Mouse (Mus musculus) kidney, postnatal 0 days (tissue): ENCODE results near the gene Prrg3. TPM values are rescaled to one million over a fixed set of nuclear protein-coding genes. Genes with fewer than 3 reads are reported as not detected.
"Not testable (repeated sequence)": the region's sequence is repeated elsewhere in the genome, so short reads cannot be mapped to it uniquely, and the experiment has no call there.

ENCODE experiments used
- ATAC-seq: fragments of 200-750 bp; cut with Nextera tagmentation; replicated peaks from 2 replicates; pipeline ENCODE4 v1.8.0; 2017; ENCODE audit warnings: low read depth, moderate number of reproducible peaks, moderate TSS enrichment, moderate library complexity; ENCODE audit not compliant: low FRiP score
- DNase-seq: peaks from one replicate; pipeline ENCODE4 v3.0.0-alpha.2; 2016; ENCODE audit warnings: low spot score
- H3K27ac ChIP-seq: fragments of 300-500 bp; sonication (generic); 2 replicates; pipeline ENCODE4 v1.5.1; 2014; ENCODE audit warnings: mild to moderate bottlenecking
- H3K27me3 ChIP-seq: fragments of 300-500 bp; sonication (generic); 2 replicates; pipeline ENCODE4 v1.6.1; 2014; ENCODE audit warnings: low read length, mixed read lengths; ENCODE audit not compliant: insufficient read depth
- H3K36me3 ChIP-seq: fragments of 300-500 bp; sonication (generic); 2 replicates; pipeline ENCODE4 v1.6.1; 2014; ENCODE audit warnings: low read length, mixed read lengths; ENCODE audit not compliant: insufficient read depth
- H3K4me1 ChIP-seq: fragments of 300-500 bp; sonication (generic); replicated peaks from 2 replicates; pipeline ENCODE4 v1.6.1; 2014; ENCODE audit warnings: antibody characterized with exemption, low read length, mixed read lengths; ENCODE audit not compliant: insufficient read depth
- H3K4me2 ChIP-seq: fragments of 300-500 bp; sonication (generic); 2 replicates; pipeline ENCODE4 v1.6.1; 2014; ENCODE audit warnings: mild to moderate bottlenecking, low read length, moderate library complexity, mixed read lengths
- H3K4me3 ChIP-seq: fragments of 300-500 bp; sonication (generic); replicated peaks from 2 replicates; pipeline ENCODE4 v1.5.1; 2014; ENCODE audit warnings: low read depth, low read length
- H3K9ac ChIP-seq: fragments of 300-500 bp; sonication (generic); 2 replicates; pipeline ENCODE4 v1.6.1; 2014; ENCODE audit warnings: low read depth, low read length
- H3K9me3 ChIP-seq: fragments of 300-500 bp; sonication (generic); replicated peaks from 2 replicates; pipeline ENCODE4 v1.6.1; 2016; ENCODE audit warnings: low read length, inconsistent platforms, mixed read lengths
- CTCF ChIP-seq: IDR thresholded peaks from 2 replicates; pipeline ENCODE4 v1.5.1; 2016; ENCODE audit warnings: antibody characterized with exemption, low read depth, mild to moderate bottlenecking, moderate library complexity
- WGBS: fragments of 180-500 bp; shearing (Covaris S2); extraction: QIAGEN DNeasy Blood & Tissue Kit; methylation state at CpG from one replicate; pipeline ENCODE4 v1.1.7; 2014; 5-methylcytosine and 5-hydroxymethylcytosine counted together
- polyA plus RNA-seq: library from polyadenylated mRNA; unstranded; fragments of >200 nt; fragmentation: Nextera tagmentation; extraction: Ambion mirVana; gene quantifications from 2 replicates; pipeline ENCODE4 v1.2.1, GENCODE M21; 2015

Prrg3 gene
- polyA plus RNA-seq, 1 experiment from 2014 or later = 4.4 TPM

DNA sequence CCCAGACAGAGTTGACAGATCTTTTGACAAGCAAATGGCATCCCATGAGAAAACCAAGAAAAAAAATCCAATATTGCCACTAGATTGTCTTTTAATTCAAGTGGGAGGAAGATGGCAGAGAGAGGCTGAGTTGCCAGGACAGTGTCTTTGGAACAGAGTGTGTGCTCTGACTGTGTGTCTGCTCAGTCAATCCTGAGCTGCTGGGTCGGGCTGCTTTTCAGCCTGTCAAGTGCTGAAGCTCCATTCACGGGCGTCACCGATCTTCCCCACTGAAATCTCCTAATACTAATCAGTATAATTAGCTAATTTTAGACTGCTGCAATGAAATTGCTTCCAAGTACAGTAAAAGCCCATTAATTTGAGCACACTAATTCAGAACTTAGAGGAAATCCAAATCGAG is 8.9 kb downstream of the Prrg3 start:
- WGBS = 77% methylated on average over 5 of the region's 5 CpGs
- no peak for DNase-seq
- ATAC-seq = no peak

GRCm38 (mm10) chrX:71972686-71973085 is 10.3 kb downstream of the Prrg3 start, which contains the start of gene Fate1:
Fate1 (plus strand) TSS chrX:71972986.
- no peak for TF ChIP-seq CTCF

More for the DNA sequence above, 8.9 kb downstream of the Prrg3 start:
- Histone ChIP-seq H3K9me3 (no peaks in the 10 kb centered on the region), H3K27me3 (no peaks in the 10 kb centered on the region), H3K9ac (no peak overlapping the region), H3K36me3 (no peaks in the 10 kb centered on the region), H3K27ac (no peak overlapping the region), H3K4me3 (no peak overlapping the region), H3K4me1 (no peaks in the 10 kb centered on the region), H3K4me2 (no peak overlapping the region)
- no peak for TF ChIP-seq CTCF

DNA sequence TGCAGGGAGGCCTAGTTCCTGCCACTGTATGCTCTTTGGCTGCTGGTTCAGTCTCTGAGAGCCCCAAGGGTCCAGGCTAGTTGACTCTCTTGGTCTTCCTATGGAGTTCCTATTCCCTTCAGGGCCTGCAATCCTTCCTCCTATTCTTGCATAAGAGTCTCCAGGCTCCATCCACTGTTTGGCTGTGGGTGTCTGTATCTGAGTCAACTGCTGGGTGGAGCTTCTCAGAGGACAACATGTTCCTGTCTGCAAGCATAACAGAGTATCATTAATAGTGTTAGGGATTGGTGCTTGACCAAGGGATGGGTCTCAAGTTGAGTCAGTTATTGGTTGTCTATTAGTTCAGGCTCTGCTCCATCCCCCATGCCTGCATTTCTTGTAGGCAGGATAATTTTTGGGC is 15.3 kb downstream of the Prrg3 start:
- not testable (repeated sequence) for H3K4me2 ChIP-seq, H3K4me3 ChIP-seq

More at GRCm38 (mm10) chrX:71972686-71973085, 10.3 kb downstream of the Prrg3 start, which contains the start of gene Fate1:
- WGBS = 61% methylated on average over 2 of the region's 2 CpGs
- no peak for ATAC-seq
- no peaks in the 10 kb centered on the region for H3K4me1 ChIP-seq
- no peak within 1 kb of the TSS for H3K9ac ChIP-seq
- no peaks in the 10 kb centered on the region for H3K27me3 ChIP-seq
- H3K4me3 ChIP-seq = no peak within 1 kb of the TSS
- H3K36me3 ChIP-seq = no peaks in the 10 kb centered on the region
- H3K27ac ChIP-seq = no peak within 1 kb of the TSS
- no peak for DNase-seq
- H3K4me2 ChIP-seq = no peak within 1 kb of the TSS
- H3K9me3 ChIP-seq = no peaks in the 10 kb centered on the region

GRCm38 (mm10) chrX:71980443-71980842 is 18.0 kb downstream of the Prrg3 start:
- DNase-seq = peak; percentile 1
- no peaks in the 10 kb centered on the region for H3K27me3 ChIP-seq

More for the DNA sequence above, 15.3 kb downstream of the Prrg3 start:
- ATAC-seq, DNase-seq, H3K4me1 ChIP-seq, H3K27me3 ChIP-seq, H3K9me3 ChIP-seq, H3K36me3 ChIP-seq, H3K9ac ChIP-seq, H3K27ac ChIP-seq: not testable (repeated sequence)

GRCm38 (mm10) chrX:71981322-71981721 is 18.9 kb downstream of the Prrg3 start:
- H3K27ac ChIP-seq = no peak overlapping the region

More at GRCm38 (mm10) chrX:71980443-71980842, 18.0 kb downstream of the Prrg3 start:
- no peak overlapping the region for H3K4me2 ChIP-seq
- H3K4me3 ChIP-seq = no peak overlapping the region
- no peaks in the 10 kb centered on the region for H3K4me1 ChIP-seq
- TF ChIP-seq CTCF = no peak
- H3K36me3 ChIP-seq = no peaks in the 10 kb centered on the region
- H3K9me3 ChIP-seq = no peaks in the 10 kb centered on the region
- no peak for ATAC-seq
- no peak overlapping the region for H3K27ac ChIP-seq
- H3K9ac ChIP-seq = no peak overlapping the region
- WGBS = 66% methylated on average over 3 of the region's 3 CpGs

DNA sequence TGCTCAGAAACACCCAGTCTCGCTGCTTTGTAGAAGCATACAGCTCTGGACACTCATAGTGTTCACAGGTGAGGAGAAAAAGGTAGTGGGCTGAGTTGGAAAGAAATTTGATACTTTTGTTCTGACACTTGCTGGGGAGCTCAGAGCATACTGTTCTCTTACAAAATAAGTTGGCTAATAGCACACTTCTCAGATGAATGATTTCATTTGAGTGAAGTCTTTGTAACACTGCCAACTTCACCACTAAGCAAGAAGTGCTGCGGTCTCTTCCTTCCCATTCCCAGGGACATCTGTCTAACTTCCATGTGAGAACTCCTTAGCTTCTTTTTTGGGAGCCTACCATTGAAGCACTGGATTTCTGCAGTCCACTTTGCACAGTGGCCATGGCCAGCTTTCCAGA is 20.8 kb downstream of the Prrg3 start:
- ATAC-seq (no peak), DNase-seq (no peak)
- WGBS = 48% methylated on average over 2 of the region's 2 CpGs
- no peak overlapping the region for H3K4me3 ChIP-seq
- no peaks in the 10 kb centered on the region for H3K27me3 ChIP-seq
- no peak overlapping the region for H3K9ac ChIP-seq
- H3K9me3 ChIP-seq = no peaks in the 10 kb centered on the region
- TF ChIP-seq CTCF = no peak
- H3K27ac ChIP-seq = no peak overlapping the region
- H3K4me1 ChIP-seq = no peaks in the 10 kb centered on the region
- no peak overlapping the region for H3K4me2 ChIP-seq
- H3K36me3 ChIP-seq = no peaks in the 10 kb centered on the region

More at GRCm38 (mm10) chrX:71981322-71981721, 18.9 kb downstream of the Prrg3 start:
- ATAC-seq = no peak
- TF ChIP-seq CTCF = no peak
- DNase-seq = peak; percentile 8
- H3K4me3 ChIP-seq = no peak overlapping the region
- no peak overlapping the region for H3K9ac ChIP-seq
- H3K36me3 ChIP-seq = no peaks in the 10 kb centered on the region
- H3K27me3 ChIP-seq = no peaks in the 10 kb centered on the region
- WGBS = 80% methylated on average over 2 of the region's 2 CpGs
- no peaks in the 10 kb centered on the region for H3K4me1 ChIP-seq
- H3K9me3 ChIP-seq = no peaks in the 10 kb centered on the region
- H3K4me2 ChIP-seq = no peak overlapping the region

- Histone ChIP-seq H3K9ac (no peak overlapping the region), H3K4me2 (no peak overlapping the region), H3K27ac (no peak overlapping the region), H3K27me3 (no peaks in the 10 kb centered on the region), H3K9me3 (no peaks in the 10 kb centered on the region), H3K4me1 (no peaks in the 10 kb centered on the region), H3K36me3 (no peaks in the 10 kb centered on the region), H3K4me3 (no peak overlapping the region)
- DNase-seq (peak; percentile 22), ATAC-seq (no peak)
- peak; percentile 60 for TF ChIP-seq CTCF
- WGBS = 80% methylated on average over 1 of the region's 1 CpGs
Measured at GRCm38 (mm10) chrX:71983775-71984174, 21.4 kb downstream of the Prrg3 start.
